Mouse (Mus musculus): ENCODE results near the gene Gm7324.
"Not testable (repeated sequence)": the region's sequence is repeated elsewhere in the genome, so short reads cannot be mapped to it uniquely, and the experiment has no call there.

Gm7324 gene

GRCm38 (mm10) chr14:43697621-43698020 lies at the start of gene Gm7324:
TSS of gene Gm7324 (plus strand) at chr14:43697828.
- DNase-seq (ENCODE audit: low read depth, low spot score): not testable (repeated sequence)

GRCm38 (mm10) chr14:43677099-43677498 lies 20.5 kb upstream of the Gm7324 start, which contains the start of gene Gm8165:
TSS of gene Gm8165 (minus strand) at chr14:43677199.
- DNase-seq (ENCODE audit: low read depth, low spot score): not testable (repeated sequence)

GRCm38 (mm10) chr14:43727385-43727784 lies 29.8 kb downstream of the Gm7324 start, which contains the start of gene Gm16506:
TSS of gene Gm16506 (minus strand) at chr14:43727485.
- DNase-seq (ENCODE audit: low read depth, low spot score): not testable (repeated sequence)

GRCm38 (mm10) chr14:43747566-43747965 lies 49.9 kb downstream of the Gm7324 start, which contains the start of gene Gm6526:
TSS of gene Gm6526 (plus strand) at chr14:43747866.
- not testable (repeated sequence) for DNase-seq (ENCODE audit: low read depth, low spot score)

All from retina, adult 2 months (tissue).